Mouse (Mus musculus): Measurements from ENCODE around the gene Aff4.
"Not testable (repeated sequence)": the region's sequence is repeated elsewhere in the genome, so short reads cannot be mapped to it uniquely, and the experiment has no call there.

GRCm38 (mm10) chr11:53426914-53427313 lies 76.3 kb downstream of the Aff4 start:
- TF ChIP-seq ZNF384 (IDR thresholded peaks at IDR 0.05; ENCODE audit: low read depth, low read length) = peak; percentile 60; the same call in 1 of the 2 replicates
- TF ChIP-seq HCFC1 (IDR thresholded peaks at IDR 0.05; ENCODE audit: borderline replicate concordance, insufficient read depth, low read length); ZC3H11A (IDR thresholded peaks at IDR 0.05; ENCODE audit: borderline replicate concordance, low read depth, low read length); CHD2 (IDR thresholded peaks at IDR 0.05; ENCODE audit: low read depth, low read length): not testable (repeated sequence)
